Mouse (Mus musculus) forebrain, postnatal 0 days (tissue): ENCODE results near the gene Eml3. TPM values are rescaled to one million over a fixed set of nuclear protein-coding genes. Genes with fewer than 3 reads are reported as not detected.

Source experiments
- ATAC-seq: fragments of 200-750 bp; cut with Nextera tagmentation; 2 replicates; pipeline ENCODE4 v1.8.0; 2017; ENCODE audit warnings: mild to moderate bottlenecking, moderate library complexity
- DNase-seq: peaks from one replicate; pipeline ENCODE4 v3.0.0-alpha.2; 2015
- H3K27ac ChIP-seq: fragments of 300-500 bp; sonication (generic); 2 replicates; pipeline ENCODE4 v1.5.1; 2014; ENCODE audit warnings: low read depth, mild to moderate bottlenecking, antibody characterized with exemption, low read length, moderate library complexity, mixed read lengths
- H3K27me3 ChIP-seq: fragments of 300-500 bp; sonication (generic); 2 replicates; pipeline ENCODE4 v1.6.1; 2014; ENCODE audit warnings: mild to moderate bottlenecking, low read length, mixed read lengths; ENCODE audit not compliant: insufficient read depth
- H3K36me3 ChIP-seq: fragments of 300-500 bp; sonication (generic); 2 replicates; pipeline ENCODE4 v1.6.1; 2014; ENCODE audit warnings: mild to moderate bottlenecking, moderate library complexity; ENCODE audit not compliant: insufficient read depth
- H3K4me1 ChIP-seq: fragments of 300-500 bp; sonication (generic); 2 replicates; pipeline ENCODE4 v1.6.1; 2014; ENCODE audit warnings: antibody characterized with exemption; ENCODE audit not compliant: insufficient read depth
- H3K4me2 ChIP-seq: fragments of 300-500 bp; sonication (generic); 2 replicates; pipeline ENCODE4 v1.6.1; 2014; ENCODE audit warnings: low read depth, mild to moderate bottlenecking, moderate library complexity
- H3K4me3 ChIP-seq: fragments of 300-500 bp; sonication (generic); 2 replicates; pipeline ENCODE4 v1.5.1; 2014; ENCODE audit warnings: low read depth, low read length, mixed read lengths
- H3K9ac ChIP-seq: fragments of 300-500 bp; sonication (generic); 2 replicates; pipeline ENCODE4 v1.6.1; 2014; ENCODE audit warnings: mild to moderate bottlenecking
- H3K9me3 ChIP-seq: fragments of 300-500 bp; sonication (generic); 2 replicates; pipeline ENCODE4 v1.6.1; 2016; ENCODE audit warnings: low read length
- CTCF ChIP-seq: sonication (generic); IDR thresholded peaks from 2 replicates; pipeline ENCODE4 v1.5.1; 2016; ENCODE audit warnings: antibody characterized with exemption, control low read depth, low read depth
- WGBS: fragments of 180-500 bp; shearing (Covaris S2); extraction: QIAGEN DNeasy Blood & Tissue Kit; methylation state at CpG from one replicate; pipeline ENCODE4 v1.1.7; 2014; 5-methylcytosine and 5-hydroxymethylcytosine counted together
- polyA plus RNA-seq: library from polyadenylated mRNA; unstranded; fragments of >200 nt; fragmentation: Nextera tagmentation; extraction: Ambion mirVana; gene quantifications from 2 replicates; pipeline ENCODE4 v1.2.1, GENCODE M21; 2015
- total RNA-seq: library from RNA; depleted of rRNA; stranded (reverse); fragments of >200 nt; gene quantifications from 2 replicates; pipeline ENCODE4 v1.2.3, GENCODE M21; 2014

The Eml3 gene
- total and polyA plus RNA-seq, 2 experiments from 2014 or later: 7.3 to 8.1 TPM

- no peak for TF ChIP-seq CTCF
- no peak overlapping the region for H3K4me3 ChIP-seq
- ATAC-seq: no peak
Measured at GRCm38 (mm10) chr19:8919000-8919399, 10.4 kb upstream of the Eml3 start.

GRCm38 (mm10) chr19:8919684-8920072 is 9.7 kb upstream of the Eml3 start:
- TF ChIP-seq CTCF: no peak
- 70% methylated on average over 6 of the region's 6 CpGs for WGBS
- H3K4me1 ChIP-seq: peaks cover 14% of the 10 kb centered on the region
- DNase-seq (no peak), ATAC-seq (no peak)
- H3K27ac ChIP-seq: peak overlapping the region; percentile 86
- no peak overlapping the region for H3K9ac ChIP-seq
- H3K27me3 ChIP-seq: no peaks in the 10 kb centered on the region
- peak overlapping the region; percentile 79 for H3K4me2 ChIP-seq
- H3K4me3 ChIP-seq: peak overlapping the region; percentile 89
- no peaks in the 10 kb centered on the region for H3K9me3 ChIP-seq
- H3K36me3 ChIP-seq: peaks cover 18% of the 10 kb centered on the region

More at GRCm38 (mm10) chr19:8919000-8919399, 10.4 kb upstream of the Eml3 start:
- H3K36me3 ChIP-seq: peaks cover 24% of the 10 kb centered on the region
- no peak overlapping the region for H3K27ac ChIP-seq
- no peaks in the 10 kb centered on the region for H3K27me3 ChIP-seq
- no peak overlapping the region for H3K4me2 ChIP-seq
- DNase-seq: no peak
- peaks cover 14% of the 10 kb centered on the region for H3K4me1 ChIP-seq
- no peak overlapping the region for H3K9ac ChIP-seq
- 94% methylated on average over 3 of the region's 3 CpGs for WGBS
- no peaks in the 10 kb centered on the region for H3K9me3 ChIP-seq

- Histone ChIP-seq H3K36me3 (peaks cover 14% of the 10 kb centered on the region), H3K27me3 (no peaks in the 10 kb centered on the region), H3K4me2 (peak within 1 kb of the TSS; percentile 79), H3K9me3 (no peaks in the 10 kb centered on the region), H3K27ac (peak within 1 kb of the TSS; percentile 86), H3K9ac (peak within 1 kb of the TSS; percentile 76), H3K4me3 (peak within 1 kb of the TSS; percentile 89), H3K4me1 (peaks cover 14% of the 10 kb centered on the region)
- DNase-seq (peak; percentile 92), ATAC-seq (peak; percentile 97)
- 2% methylated on average over 39 of the region's 50 CpGs for WGBS
- no peak for TF ChIP-seq CTCF
Measured at GRCm38 (mm10) chr19:8920073-8920736, 9.1 kb upstream of the Eml3 start, which contains the start of gene B3gat3. B3gat3 (plus strand) TSS chr19:8920374.

- TF ChIP-seq CTCF: no peak
- 2% methylated on average over 6 of the region's 6 CpGs for WGBS
- ATAC-seq (no peak), DNase-seq (peak; percentile 44)
- Histone ChIP-seq H3K27ac (peak overlapping the region; percentile 86), H3K27me3 (no peaks in the 10 kb centered on the region), H3K4me1 (peaks cover 14% of the 10 kb centered on the region), H3K4me3 (peak overlapping the region; percentile 89), H3K9ac (peak overlapping the region; percentile 76), H3K4me2 (peak overlapping the region; percentile 79), H3K9me3 (no peaks in the 10 kb centered on the region), H3K36me3 (peaks cover 14% of the 10 kb centered on the region)
Measured at GRCm38 (mm10) chr19:8920836-8921291, 8.5 kb upstream of the Eml3 start.

- no peaks in the 10 kb centered on the region for H3K9me3 ChIP-seq
- peaks cover 14% of the 10 kb centered on the region for H3K4me1 ChIP-seq
- ATAC-seq: no peak
- DNase-seq: no peak
- 87% methylated on average over 9 of the region's 9 CpGs for WGBS
- no peaks in the 10 kb centered on the region for H3K27me3 ChIP-seq
- H3K9ac ChIP-seq: no peak overlapping the region
- H3K4me2 ChIP-seq: peak overlapping the region; percentile 79; the same call in 1 of the 2 replicates
- H3K27ac ChIP-seq: no peak overlapping the region
- peaks cover 11% of the 10 kb centered on the region; the same call in 1 of the 2 replicates for H3K36me3 ChIP-seq
- peak overlapping the region; percentile 89; the same call in 1 of the 2 replicates for H3K4me3 ChIP-seq
- no peak for TF ChIP-seq CTCF
Measured at GRCm38 (mm10) chr19:8921741-8922140, 7.6 kb upstream of the Eml3 start.

- H3K4me3 ChIP-seq: no peak overlapping the region
- H3K9ac ChIP-seq: no peak overlapping the region
- WGBS: 93% methylated on average over 2 of the region's 2 CpGs
- TF ChIP-seq CTCF: no peak
- ATAC-seq: no peak
- peaks cover 16% of the 10 kb centered on the region; the same call in 1 of the 2 replicates for H3K36me3 ChIP-seq
- H3K4me1 ChIP-seq: peaks cover 5% of the 10 kb centered on the region
- no peak overlapping the region for H3K27ac ChIP-seq
- H3K9me3 ChIP-seq: no peaks in the 10 kb centered on the region
- no peaks in the 10 kb centered on the region for H3K27me3 ChIP-seq
- no peak overlapping the region for H3K4me2 ChIP-seq
- DNase-seq: no peak
Measured at GRCm38 (mm10) chr19:8926766-8927165, 2.6 kb upstream of the Eml3 start.

- ATAC-seq (no peak), DNase-seq (no peak)
- 94% methylated on average over 12 of the region's 12 CpGs for WGBS
- no peak overlapping the region for H3K4me2 ChIP-seq
- H3K4me1 ChIP-seq: peaks cover 4% of the 10 kb centered on the region; the same call in 1 of the 2 replicates
- no peak for TF ChIP-seq CTCF
- H3K36me3 ChIP-seq: peaks cover 16% of the 10 kb centered on the region; the same call in 1 of the 2 replicates
- H3K9me3 ChIP-seq: no peaks in the 10 kb centered on the region
- no peak overlapping the region for H3K27ac ChIP-seq
- no peaks in the 10 kb centered on the region for H3K27me3 ChIP-seq
- no peak overlapping the region for H3K9ac ChIP-seq
- no peak overlapping the region for H3K4me3 ChIP-seq
Measured at GRCm38 (mm10) chr19:8927891-8928525, 1.3 kb upstream of the Eml3 start.
